Mouse (Mus musculus): Measurements from ENCODE around the gene Tgfb2.

Tgfb2 gene

GRCm38 (mm10) chr1:186581114-186581513 is 124.7 kb downstream of the Tgfb2 start:
- no peak for DNase-seq

DNA sequence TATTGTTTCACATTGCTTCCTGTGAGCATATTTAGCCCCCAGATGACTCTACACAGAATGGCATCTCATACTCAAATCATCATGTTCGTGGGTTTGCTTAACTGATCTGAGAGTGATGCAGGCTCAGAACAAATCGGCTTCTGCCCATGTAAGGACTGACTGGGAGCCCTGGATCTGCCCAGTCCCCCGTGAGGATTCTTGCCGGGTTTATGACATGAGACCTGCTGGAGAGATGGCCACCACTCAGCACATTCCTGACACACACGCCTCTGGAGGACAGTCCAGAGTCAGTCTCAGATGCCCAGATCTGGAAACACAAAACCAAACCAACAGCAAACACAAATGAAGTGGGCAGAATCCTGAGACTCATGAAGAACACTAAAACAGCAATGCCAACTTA is 128.5 kb downstream of the Tgfb2 start:
- DNase-seq = peak; percentile 19 to 35

GRCm38 (mm10) chr1:186575629-186576028 is 130.2 kb downstream of the Tgfb2 start:
- DNase-seq = peak in 1 of 2 experiments; percentile 17

DNA sequence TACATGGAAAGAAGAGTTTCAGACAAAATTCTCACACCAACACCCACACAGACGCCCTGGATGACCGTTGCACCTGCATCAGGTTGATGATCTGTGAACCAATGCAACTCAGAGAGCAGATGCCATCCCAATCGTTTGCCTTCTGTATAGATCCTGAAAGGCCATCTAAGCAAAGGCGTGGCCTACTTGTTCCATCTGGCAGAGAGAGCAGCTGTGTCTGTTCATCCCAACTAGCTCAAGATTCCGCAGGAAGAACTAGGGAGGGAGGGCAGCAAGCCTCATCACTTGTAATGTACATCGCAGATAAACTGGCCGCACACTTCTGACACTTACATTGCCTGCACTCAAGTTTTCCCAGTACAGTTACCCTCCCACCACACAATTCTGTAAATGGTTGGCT is 130.7 kb downstream of the Tgfb2 start:
- no peak for DNase-seq
